Mouse (Mus musculus): ENCODE data around the gene Cript.

Gene Cript

GRCm38 (mm10) chr17:87025269-87025949 lies at the start of gene Cript, which contains the start of gene Pigf:
Gene Cript, plus strand, starts transcription at chr17:87025550.
Gene Pigf, minus strand, starts transcription at chr17:87025406.
- DNase-seq (ENCODE audit: low spot score in 2 of 2): peak; percentile 94 to 97

DNA sequence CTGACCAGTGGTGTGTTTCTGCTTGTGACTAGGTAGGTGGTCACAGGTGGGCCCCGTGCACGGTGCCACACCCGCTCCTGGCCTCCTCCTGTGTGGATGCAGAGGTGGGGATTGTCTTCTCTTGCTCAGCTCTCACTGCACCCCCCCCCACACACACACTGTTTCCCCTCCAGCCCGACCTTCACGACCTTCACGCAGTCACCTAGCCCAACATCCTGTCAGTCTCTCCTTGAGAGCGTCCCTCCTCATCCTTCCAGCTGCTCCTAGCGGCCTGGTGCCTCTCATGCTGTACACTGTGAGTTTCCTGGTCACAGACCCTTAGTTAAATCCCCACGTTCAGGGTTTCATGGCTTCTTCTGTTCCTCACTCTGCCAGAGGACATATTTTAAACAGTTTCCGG lies 49.0 kb upstream of the Cript start:
- DNase-seq (ENCODE audit: low spot score in 2 of 2): no peak

- no peak for DNase-seq (ENCODE audit: low spot score in 2 of 2)
Observed at GRCm38 (mm10) chr17:86978496-86978895, 46.9 kb upstream of the Cript start.

DNA sequence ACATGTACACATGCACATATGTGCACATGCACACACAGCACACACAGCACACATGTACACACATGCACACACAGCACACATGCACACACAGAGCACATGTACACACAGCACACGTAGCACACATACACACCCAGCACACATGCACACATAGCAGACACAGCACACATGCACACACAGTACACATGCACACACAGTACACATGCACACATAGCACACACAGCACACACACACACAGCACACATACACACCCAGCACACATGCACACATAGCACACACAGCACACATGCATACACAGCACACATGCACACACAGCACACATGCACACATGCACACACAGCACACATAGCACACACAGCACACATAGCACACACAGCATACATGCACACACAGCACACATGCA lies 44.1 kb upstream of the Cript start:
- DNase-seq (ENCODE audit: low spot score in 2 of 2): no peak

GRCm38 (mm10) chr17:86981701-86982100 lies 43.6 kb upstream of the Cript start:
- no peak for DNase-seq (ENCODE audit: low spot score in 2 of 2)

DNA sequence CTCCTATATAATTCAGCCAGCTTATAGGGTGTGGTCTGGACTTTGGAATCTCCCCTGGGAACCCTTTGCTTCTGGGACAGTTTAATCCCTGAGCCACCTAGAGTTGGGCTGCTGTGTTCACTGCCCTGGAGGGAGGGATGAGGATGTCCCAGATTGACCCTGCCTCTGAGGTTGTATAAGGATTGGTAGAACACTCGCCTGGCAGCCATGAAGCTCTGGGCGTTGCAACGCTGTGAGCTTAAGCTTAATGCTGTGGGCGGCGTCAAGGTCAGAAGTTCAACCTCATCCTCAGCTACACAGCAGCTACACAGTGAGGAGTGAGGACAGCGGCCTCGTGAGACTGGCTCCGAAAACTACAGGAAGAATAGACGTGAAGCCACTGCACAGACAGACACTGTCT lies 42.9 kb upstream of the Cript start:
- no peak for DNase-seq (ENCODE audit: low spot score in 2 of 2)

GRCm38 (mm10) chr17:86986449-86987138 lies 38.8 kb upstream of the Cript start:
- no peak for DNase-seq (ENCODE audit: low spot score in 2 of 2)

DNA sequence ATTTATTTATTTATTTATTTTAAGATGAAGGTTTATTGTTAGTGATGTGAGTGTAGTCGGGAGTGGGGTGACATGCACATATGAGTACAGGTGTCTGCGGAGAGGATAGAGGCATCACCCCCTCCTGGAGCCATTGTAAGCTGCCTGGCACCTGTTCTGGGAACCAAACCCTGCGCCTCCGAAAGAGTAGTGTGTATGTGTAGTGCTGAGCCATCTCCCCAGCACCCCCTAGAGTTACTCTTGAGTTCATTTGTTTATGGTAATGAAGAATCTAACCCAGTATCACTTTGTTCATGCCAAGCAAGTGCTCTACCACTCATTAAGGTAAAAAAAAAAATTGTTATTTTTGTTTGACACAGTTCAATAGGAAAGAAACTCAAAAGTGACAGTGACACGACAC lies 37.2 kb upstream of the Cript start:
- no peak for DNase-seq (ENCODE audit: low spot score in 2 of 2)

DNA sequence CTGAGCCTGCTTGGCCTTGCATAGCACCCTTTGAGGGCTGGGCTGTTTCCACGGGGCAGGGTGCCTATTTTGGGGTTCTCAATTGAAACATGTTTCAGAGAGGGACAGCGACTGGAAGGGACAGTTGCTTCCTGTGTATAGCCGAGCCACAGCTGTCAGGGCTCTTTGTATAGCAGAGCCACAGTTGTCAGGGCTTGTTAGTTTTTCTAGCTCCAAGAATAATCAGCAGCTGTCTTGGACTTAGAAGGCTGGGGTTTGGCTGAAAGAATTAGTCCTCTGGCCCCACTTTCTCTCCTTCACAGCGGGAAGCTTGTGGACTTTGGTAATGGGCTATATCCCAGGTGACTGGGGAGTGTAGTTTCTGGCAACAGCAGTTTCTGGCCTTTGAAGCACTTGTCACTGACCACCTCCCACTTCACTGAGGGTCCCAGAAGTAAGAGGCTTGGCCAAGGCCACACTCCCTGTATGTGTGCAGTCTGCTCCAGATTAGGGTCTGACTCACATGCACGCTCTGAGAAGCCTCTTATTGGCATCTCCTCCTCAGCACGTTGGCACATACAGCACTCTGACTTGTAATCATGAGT lies 36.7 kb upstream of the Cript start:
- no peak for DNase-seq (ENCODE audit: low spot score in 2 of 2)

GRCm38 (mm10) chr17:86991306-86991705 lies 34.0 kb upstream of the Cript start:
- no peak for DNase-seq (ENCODE audit: low spot score in 2 of 2)

GRCm38 (mm10) chr17:86997323-86997722 lies 28.0 kb upstream of the Cript start:
- no peak for DNase-seq (ENCODE audit: low spot score in 2 of 2)

GRCm38 (mm10) chr17:87008950-87009349 lies 16.4 kb upstream of the Cript start:
- DNase-seq (ENCODE audit: low spot score in 2 of 2): no peak

DNA sequence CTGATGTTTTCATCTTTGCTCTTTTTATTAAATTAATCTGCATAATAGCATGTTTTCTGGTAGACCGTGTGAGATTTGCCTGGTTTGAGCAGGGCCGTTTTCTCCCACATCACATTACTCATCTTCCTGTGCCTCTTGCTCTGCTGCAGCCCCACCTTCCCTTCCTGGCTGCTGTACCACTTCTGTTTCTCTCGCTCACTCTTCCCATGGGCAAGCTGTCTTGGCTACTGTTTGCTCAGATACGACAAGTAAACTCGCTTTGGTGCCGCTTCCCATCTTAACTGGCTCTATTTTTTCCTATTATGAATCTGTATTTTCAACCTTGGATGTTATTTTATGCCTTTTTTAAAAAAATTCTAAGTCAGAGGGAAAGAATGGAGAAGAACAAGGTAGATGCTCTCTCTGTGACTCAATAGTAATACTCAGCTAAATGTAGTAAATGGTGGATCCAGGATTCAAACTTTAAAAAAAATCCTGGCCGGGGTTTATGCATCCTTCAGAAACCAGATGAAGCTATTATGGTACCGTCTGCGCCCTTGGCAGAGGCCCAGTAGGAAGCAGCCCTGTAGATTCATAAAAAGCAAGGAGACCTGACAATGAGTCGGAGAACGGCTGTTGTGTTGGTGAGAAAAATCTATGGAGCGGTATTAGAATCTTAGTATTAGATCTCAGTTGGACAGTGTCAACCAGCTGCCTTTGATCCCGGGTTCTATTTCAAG lies 13.9 kb upstream of the Cript start:
- peak; percentile 40 for DNase-seq (ENCODE audit: low spot score in 2 of 2)

- no peak for DNase-seq (ENCODE audit: low spot score in 2 of 2)
Observed at GRCm38 (mm10) chr17:87019692-87020091, 5.7 kb upstream of the Cript start.

GRCm38 (mm10) chr17:87024491-87025242 lies 683 bp upstream of the Cript start:
- no peak for DNase-seq (ENCODE audit: low spot score in 2 of 2)

- no peak for DNase-seq (ENCODE audit: low spot score in 2 of 2)
Observed at GRCm38 (mm10) chr17:87036141-87037073, 11.1 kb downstream of the Cript start.

DNA sequence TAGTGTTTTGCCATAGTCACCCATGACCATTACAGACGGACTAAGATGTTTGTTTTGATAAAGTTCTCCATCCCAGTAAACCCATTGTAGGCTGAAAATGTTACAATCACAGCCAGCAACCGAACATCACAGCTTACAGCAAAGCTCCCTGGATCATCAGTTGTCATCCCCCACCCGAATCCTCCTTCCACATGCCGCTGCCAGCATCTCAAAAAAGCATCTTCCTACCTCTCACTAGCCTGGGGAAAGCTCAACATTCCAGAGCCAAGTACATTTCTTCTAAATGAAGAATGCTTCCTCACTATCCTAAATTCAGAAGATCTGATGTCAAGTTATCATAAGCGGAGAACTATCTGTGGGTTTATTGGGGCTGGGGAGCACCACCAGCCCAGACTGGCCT lies 13.1 kb downstream of the Cript start:
- no peak for DNase-seq (ENCODE audit: low spot score in 2 of 2)

- DNase-seq (ENCODE audit: low spot score in 2 of 2): peak; percentile 41 to 42
Observed at GRCm38 (mm10) chr17:87041739-87042138, 16.4 kb downstream of the Cript start.

DNA sequence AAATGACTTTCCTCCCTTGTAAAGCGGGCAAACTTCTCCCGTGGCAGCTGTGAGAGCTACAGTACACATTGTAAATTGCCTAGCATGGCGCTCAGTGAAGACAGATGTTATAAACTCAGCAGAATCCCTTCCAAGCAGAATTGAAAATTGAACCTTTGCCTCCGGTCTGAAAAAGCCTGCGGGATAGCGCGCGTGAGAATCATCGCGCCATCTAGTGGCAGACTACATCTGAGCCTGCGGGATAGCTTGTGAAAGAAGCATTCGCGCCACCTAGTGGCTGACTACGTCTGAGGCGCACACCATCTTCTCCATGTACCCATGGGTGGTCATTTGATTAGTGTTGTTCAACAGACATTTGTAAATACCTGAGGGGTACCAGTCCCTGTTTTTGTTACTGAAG lies 19.0 kb downstream of the Cript start:
- DNase-seq (ENCODE audit: low spot score in 2 of 2): peak; percentile 72 to 86

DNA sequence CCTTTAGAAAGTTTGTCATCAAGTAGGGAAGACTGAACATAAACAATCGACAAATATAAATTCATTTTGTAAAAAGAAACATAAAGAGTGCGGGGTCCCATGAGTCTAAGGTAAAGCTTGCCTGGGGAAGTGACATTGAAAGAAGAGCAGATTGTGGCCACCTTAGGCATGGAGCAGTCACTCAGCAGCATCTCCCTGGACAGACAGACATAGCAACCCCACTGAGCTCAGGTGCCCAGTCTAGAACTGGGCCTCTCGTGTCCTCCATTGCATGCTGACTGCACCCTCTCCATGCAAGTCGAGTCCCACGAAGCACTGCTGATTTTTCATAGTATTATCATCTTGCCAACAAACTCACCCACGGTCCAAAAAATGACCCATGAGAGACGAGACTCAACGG lies 19.4 kb downstream of the Cript start:
- no peak for DNase-seq (ENCODE audit: low spot score in 2 of 2)

DNA sequence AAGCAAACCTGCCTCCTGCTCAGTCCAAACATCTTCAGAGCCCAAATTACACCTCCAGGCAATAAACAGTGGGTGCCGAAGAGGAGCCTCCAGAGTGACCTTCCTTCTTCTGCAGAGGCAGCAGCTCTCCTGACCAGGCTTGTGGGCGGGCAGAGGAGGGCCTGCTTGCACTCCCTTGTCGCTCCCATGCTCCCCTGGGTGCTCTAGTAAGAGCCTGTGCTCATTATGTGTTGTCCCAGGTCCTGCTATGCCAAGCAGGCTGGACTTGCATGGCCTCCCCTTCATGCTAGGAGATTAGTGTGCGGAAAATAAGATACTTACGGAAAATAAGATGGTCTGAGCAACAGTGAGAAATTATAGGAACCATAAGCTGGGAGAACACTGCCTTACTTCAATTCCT lies 24.3 kb downstream of the Cript start:
- no peak for DNase-seq (ENCODE audit: low spot score in 2 of 2)
